Mouse (Mus musculus) hindbrain, embryonic 10.5 days (tissue): ENCODE measurements around the gene Synrg. TPM values are rescaled to one million over a fixed set of nuclear protein-coding genes. Genes with fewer than 3 reads are reported as not detected.

Experiments used
- DNase-seq: peaks from one replicate; pipeline ENCODE4 v3.0.0-alpha.2; 2017; ENCODE audit warnings: low spot score
- H3K27ac ChIP-seq: fragments of 300-500 bp; sonication (generic); 2 replicates; pipeline ENCODE4 v1.5.1; 2016; ENCODE audit warnings: mild to moderate bottlenecking, moderate library complexity
- H3K27me3 ChIP-seq: fragments of 300-500 bp; sonication (generic); 2 replicates; pipeline ENCODE4 v1.6.1; 2016; ENCODE audit warnings: mild to moderate bottlenecking; ENCODE audit not compliant: poor library complexity, insufficient read depth, severe bottlenecking
- H3K36me3 ChIP-seq: fragments of 300-500 bp; sonication (generic); 2 replicates; pipeline ENCODE4 v1.6.1; 2016; ENCODE audit warnings: mild to moderate bottlenecking, moderate library complexity
- H3K4me1 ChIP-seq: fragments of 300-500 bp; sonication (generic); replicated peaks from 2 replicates; pipeline ENCODE4 v1.6.1; 2016; ENCODE audit warnings: mild to moderate bottlenecking
- H3K4me3 ChIP-seq: fragments of 300-500 bp; sonication (generic); 2 replicates; pipeline ENCODE4 v1.5.1; 2016; ENCODE audit warnings: mild to moderate bottlenecking, moderate library complexity
- H3K9me3 ChIP-seq: fragments of 300-500 bp; sonication (generic); 2 replicates; pipeline ENCODE4 v1.6.1; 2016; ENCODE audit warnings: mild to moderate bottlenecking, moderate library complexity
- WGBS: fragments of 180-500 bp; shearing (Covaris S2); methylation state at CpG from one replicate; pipeline ENCODE4 v1.1.7; 2016; 5-methylcytosine and 5-hydroxymethylcytosine counted together
- polyA plus RNA-seq: library from polyadenylated mRNA; unstranded; fragments of >200 nt; fragmentation: Nextera tagmentation; extraction: Ambion mirVana; gene quantifications from 2 replicates; pipeline ENCODE4 v1.2.1, GENCODE M21; 2016

Gene Synrg
- polyA plus RNA-seq, 1 experiment from 2014 or later: 15.9 TPM

DNA sequence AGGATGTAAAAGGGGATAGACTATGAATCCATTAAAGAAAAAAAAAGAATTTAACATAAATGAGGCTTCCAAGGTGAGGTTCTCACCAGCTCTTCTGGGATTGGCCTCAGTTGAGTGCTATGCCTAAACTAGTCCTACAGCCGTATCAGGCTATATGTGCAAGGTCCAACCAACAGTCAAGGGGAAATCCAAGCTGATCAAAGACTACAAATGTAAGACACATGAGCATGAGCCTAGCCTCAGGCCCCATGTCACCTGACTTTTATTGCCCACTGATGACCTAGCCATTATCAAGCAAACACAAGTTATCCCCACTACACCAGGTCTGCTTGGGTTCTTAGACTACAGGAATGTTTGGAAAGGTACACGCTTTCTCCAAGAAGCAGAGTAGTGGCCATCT is 95.6 kb downstream of the Synrg start:
- no peak overlapping the region for H3K27ac ChIP-seq
- no peaks in the 10 kb centered on the region for H3K4me1 ChIP-seq
- H3K36me3 ChIP-seq: no peaks in the 10 kb centered on the region
- H3K9me3 ChIP-seq: 0 out of 2 replicates have a peak, but pooled peaks cover 7% of the 10 kb centered on the region
- no peak for DNase-seq
- WGBS: 94% methylated on average over 2 of the region's 2 CpGs
- H3K4me3 ChIP-seq: no peak overlapping the region
- 0 out of 2 replicates have a peak, but pooled peaks cover 6% of the 10 kb centered on the region for H3K27me3 ChIP-seq

DNA sequence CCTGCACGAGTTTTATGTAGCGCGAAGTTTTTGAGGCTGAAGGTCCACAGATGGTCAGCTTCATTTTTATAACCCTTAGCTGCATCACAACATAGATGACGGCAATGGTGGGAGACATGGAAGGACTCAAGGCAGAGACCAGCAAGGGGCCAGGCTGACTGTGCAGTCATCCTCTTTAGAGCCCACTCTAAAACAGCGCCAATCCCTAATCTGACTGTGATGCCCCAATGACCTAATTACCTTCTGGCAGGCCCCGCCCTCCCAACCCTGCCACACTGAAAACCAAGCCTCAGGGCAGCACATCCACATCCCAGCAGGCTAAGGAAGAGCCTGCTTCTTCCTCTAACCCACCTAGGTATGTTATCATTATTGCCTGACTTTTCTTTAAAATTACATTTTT is 96.4 kb downstream of the Synrg start:
- H3K27me3 ChIP-seq: peaks cover 9% of the 10 kb centered on the region; the same call in 1 of the 2 replicates
- no peak for DNase-seq
- H3K9me3 ChIP-seq: 0 out of 2 replicates have a peak, but pooled peaks cover 4% of the 10 kb centered on the region
- no peaks in the 10 kb centered on the region for H3K4me1 ChIP-seq
- H3K36me3 ChIP-seq: no peaks in the 10 kb centered on the region
- no peak overlapping the region for H3K4me3 ChIP-seq
- H3K27ac ChIP-seq: no peak overlapping the region
- WGBS: 87% methylated on average over 6 of the region's 6 CpGs

DNA sequence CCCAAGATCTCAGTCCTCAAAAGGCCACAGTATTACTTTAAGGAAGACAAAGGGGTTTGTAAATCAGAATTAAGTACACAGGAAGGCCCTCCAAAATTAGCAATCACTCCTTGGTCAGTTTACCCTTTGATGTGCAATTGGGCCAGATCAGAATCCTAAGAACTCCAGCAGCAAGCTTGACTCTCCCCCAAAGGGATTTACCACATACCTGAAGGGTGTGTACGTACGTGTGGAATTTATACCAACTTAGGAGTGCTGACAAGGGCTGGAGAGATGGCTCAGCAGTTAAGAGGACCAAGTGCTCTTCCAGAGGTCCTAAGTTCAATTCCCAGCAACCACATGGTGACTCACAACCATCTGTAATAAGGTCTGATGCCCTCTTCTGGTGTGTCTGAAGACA is 97.7 kb downstream of the Synrg start:
- Histone ChIP-seq H3K4me1 (peaks cover 12% of the 10 kb centered on the region), H3K27me3 (peaks cover 22% of the 10 kb centered on the region), H3K9me3 (no peaks in the 10 kb centered on the region), H3K4me3 (no peak overlapping the region), H3K36me3 (no peaks in the 10 kb centered on the region), H3K27ac (no peak overlapping the region)
- 88% methylated on average over 2 of the region's 2 CpGs for WGBS
- no peak for DNase-seq

DNA sequence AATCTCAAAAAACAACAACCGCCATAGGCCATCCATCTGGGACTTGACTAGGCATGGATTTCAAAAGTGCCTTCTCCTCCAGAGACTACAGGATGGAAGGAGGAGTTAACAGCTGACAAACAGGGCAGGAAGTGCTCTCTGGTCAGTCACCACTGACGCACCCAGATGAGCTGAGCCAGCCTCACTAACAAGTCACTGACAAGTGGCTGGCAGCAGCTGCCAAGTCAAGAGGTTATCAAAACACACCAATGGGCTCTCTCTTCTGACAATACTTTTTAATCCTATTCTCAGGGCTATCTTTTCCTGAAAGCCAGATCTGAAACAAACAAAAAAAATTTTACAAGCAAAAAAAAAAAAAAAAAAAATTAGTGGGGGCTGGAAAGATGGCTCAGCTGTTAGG is 98.6 kb downstream of the Synrg start:
- Histone ChIP-seq H3K36me3 (no peaks in the 10 kb centered on the region), H3K27ac (no peak overlapping the region), H3K4me3 (no peak overlapping the region), H3K9me3 (no peaks in the 10 kb centered on the region), H3K4me1 (peaks cover 21% of the 10 kb centered on the region), H3K27me3 (peaks cover 31% of the 10 kb centered on the region)
- no peak for DNase-seq
- WGBS: 64% methylated on average over 2 of the region's 2 CpGs

DNA sequence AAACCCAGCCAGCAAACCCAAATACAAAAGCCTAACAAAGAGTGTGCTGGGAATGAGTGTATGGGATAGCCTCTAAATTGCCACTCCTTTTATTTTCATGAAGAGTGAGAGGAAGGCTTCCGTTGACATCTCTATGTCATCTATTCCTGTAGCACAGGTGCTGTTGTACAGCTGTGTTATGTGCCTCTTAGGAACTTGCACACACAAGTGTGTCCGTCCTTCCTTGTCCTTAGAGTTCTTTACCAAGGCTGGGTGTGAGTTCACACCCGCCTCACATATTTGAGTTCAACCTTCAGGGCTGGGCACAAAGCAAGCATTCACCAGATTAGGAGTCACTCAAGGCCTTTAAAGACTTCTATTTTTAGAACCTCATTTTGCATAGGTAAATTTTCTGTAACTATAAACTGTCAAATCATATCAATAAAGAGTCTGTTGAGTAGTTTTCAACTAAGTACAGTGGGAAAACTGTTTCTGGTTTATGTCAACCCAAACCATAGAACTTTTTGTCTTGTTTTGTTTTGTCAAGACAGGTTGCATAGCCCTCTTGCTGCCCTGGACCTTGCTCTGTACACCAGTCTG is 99.5 kb downstream of the Synrg start:
- no peak for DNase-seq
- H3K27me3 ChIP-seq: peaks cover 40% of the 10 kb centered on the region
- H3K4me3 ChIP-seq: no peak overlapping the region
- H3K27ac ChIP-seq: no peak overlapping the region
- peaks cover 30% of the 10 kb centered on the region for H3K4me1 ChIP-seq
- H3K36me3 ChIP-seq: no peaks in the 10 kb centered on the region
- no peaks in the 10 kb centered on the region for H3K9me3 ChIP-seq
- 90% methylated on average over 3 of the region's 3 CpGs for WGBS

DNA sequence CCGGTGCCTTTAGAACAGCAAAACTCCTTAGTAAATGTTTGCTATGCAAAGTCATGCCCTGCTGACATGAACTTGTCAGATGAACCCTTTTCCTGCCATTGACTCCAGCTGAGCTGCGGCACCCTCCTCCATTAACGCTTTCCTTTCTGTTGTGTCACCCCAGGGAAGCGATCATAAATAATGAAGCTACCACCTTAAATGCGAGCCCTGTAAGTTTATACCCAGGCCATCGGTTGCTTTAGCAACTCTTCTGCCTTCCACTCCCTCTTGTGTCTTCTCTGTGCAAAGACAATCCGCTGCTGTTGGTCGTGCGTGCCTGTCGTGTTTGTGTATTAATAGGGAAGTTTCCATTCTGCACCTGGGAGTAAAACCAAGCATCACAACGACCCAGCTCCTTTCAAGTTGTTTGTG is 101.8 kb downstream of the Synrg start:
- H3K4me3 ChIP-seq: peak overlapping the region; percentile 23
- H3K9me3 ChIP-seq: no peaks in the 10 kb centered on the region
- peak; percentile 23 for DNase-seq
- 6% methylated on average over 11 of the region's 11 CpGs for WGBS
- H3K27ac ChIP-seq: no peak overlapping the region
- peaks cover 34% of the 10 kb centered on the region for H3K4me1 ChIP-seq
- H3K27me3 ChIP-seq: peaks cover 57% of the 10 kb centered on the region
- H3K36me3 ChIP-seq: no peaks in the 10 kb centered on the region

DNA sequence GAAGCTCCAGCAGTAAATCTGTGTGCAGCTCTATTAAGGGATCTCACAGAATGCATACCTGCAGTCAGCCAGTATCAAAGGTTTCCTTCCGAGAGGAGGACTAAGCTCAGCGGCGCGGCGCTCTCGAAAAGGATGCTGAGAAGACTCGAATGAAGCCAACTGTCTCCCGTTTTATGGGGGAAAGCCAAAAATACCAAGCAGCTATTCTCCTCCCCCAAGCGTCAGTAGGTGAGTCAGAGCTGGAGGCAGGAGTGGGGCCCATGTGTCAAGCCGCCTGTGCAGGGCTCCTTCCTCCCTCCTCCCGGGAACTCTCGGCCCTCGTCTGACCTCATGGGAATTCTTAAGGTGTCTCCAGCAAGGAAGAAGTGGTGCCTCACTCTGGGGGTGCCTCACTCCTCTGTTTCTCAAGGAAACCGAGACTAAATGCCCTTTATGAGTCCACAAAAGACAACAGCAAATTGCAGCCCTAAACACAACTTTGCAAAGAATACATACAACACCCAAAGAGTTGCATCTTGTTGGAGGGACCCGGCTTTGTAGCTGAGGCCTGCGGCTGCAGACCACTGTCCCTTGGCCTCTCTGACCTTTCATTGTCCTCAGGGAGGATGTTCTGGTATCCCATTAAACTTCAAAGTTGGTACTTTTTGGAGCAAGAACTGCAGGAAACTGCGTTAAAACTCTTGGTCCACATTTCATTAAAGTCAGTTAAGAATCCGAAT is 102.9 kb downstream of the Synrg start:
- peaks cover 57% of the 10 kb centered on the region for H3K27me3 ChIP-seq
- peak overlapping the region; percentile 72 for H3K4me3 ChIP-seq
- 6% methylated on average over 18 of the region's 18 CpGs for WGBS
- no peak overlapping the region for H3K27ac ChIP-seq
- peak; percentile 28 for DNase-seq
- no peaks in the 10 kb centered on the region for H3K36me3 ChIP-seq
- H3K9me3 ChIP-seq: no peaks in the 10 kb centered on the region
- peaks cover 34% of the 10 kb centered on the region for H3K4me1 ChIP-seq

DNA sequence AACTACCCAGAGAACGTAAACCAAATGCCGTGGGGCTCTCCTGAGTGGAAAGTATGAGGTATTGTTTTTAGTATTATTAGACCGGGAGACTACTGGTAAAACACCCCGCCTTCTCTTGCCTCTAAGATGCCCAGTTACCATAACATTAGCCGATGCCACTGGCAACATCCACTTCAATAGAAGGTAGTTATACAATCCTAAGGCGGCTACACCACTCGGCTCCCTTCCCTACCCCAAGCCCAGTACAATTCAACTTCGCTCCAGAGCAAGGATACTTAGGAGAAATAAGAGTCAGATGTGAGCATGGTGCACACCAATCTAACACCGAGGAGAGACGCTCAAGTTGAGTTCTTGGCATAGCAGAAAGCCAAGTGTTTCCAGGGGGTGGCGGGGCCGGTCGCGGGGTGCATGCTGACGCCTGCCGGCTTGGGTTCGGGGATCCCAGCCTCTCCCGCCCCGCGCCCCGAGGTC is 103.5 kb downstream of the Synrg start:
- peaks cover 34% of the 10 kb centered on the region for H3K4me1 ChIP-seq
- H3K27me3 ChIP-seq: peaks cover 57% of the 10 kb centered on the region
- peak overlapping the region; percentile 72 for H3K4me3 ChIP-seq
- WGBS: 3% methylated on average over 21 of the region's 21 CpGs
- DNase-seq: peak; percentile 63
- peak overlapping the region; percentile 86 for H3K27ac ChIP-seq
- H3K36me3 ChIP-seq: no peaks in the 10 kb centered on the region
- no peaks in the 10 kb centered on the region for H3K9me3 ChIP-seq

DNA sequence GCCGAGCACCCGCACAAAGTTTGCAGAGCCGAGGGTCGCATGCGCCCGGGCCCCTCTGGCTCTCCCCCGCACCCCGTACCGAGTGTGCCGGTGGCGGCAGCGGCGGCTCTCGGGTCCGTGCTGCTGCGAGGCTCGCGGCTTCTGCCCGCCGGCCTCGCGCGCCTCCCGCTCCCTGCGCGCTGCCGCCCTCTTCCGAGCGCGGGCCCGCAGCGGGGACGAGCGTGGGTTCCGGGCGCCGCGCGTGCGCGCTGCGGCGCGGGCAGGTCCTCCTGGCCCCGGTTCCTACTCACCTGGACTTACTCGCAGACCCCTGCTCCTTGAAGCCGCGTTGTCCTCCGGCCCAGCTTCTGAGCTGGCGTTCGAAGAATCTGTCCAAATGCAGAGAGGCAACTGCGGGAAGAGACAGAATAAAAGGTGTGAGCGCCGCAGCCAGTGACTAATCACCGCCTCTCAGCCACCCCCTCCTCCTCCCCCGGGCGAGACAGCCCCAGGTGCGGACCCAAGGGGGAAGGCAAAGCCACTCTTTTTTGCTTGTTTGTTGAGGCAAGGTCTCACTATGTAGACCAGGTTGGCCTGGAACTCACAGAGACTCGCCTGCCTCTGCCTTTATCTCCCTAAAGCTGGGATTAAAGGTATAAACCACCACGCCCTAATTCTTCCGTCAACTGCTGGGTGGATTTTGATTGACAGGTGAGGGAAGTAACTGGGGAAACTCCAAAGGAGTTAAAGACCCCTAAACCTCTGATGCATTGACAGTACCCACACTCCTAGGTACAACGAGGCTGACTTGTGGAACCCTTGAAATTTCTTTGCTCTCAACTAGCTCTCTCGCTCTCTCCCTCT is 104.2 kb downstream of the Synrg start:
- no peaks in the 10 kb centered on the region for H3K9me3 ChIP-seq
- H3K36me3 ChIP-seq: no peaks in the 10 kb centered on the region
- H3K27ac ChIP-seq: peak overlapping the region; percentile 86
- H3K4me1 ChIP-seq: peaks cover 40% of the 10 kb centered on the region
- DNase-seq: peak; percentile 57
- peak overlapping the region; percentile 72 for H3K4me3 ChIP-seq
- 3% methylated on average over 63 of the region's 63 CpGs for WGBS
- peaks cover 57% of the 10 kb centered on the region for H3K27me3 ChIP-seq

DNA sequence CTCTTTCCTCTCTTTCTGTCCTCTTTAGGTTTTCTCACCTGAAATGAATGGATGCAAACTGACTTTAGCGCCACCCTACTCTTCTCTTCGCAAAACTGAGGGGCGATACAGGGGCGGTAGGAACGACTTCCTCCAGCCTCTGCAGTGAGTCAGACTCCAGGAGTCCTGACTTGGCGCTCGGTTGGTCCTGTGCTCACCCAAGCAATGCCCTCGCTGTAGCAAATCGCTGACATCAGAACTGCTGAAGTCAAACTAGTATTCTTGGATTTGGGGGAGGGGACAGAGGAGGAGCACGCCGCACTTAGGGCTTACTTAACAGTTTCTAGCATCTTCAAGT is 104.8 kb downstream of the Synrg start, which contains the start of gene Dusp14:
Dusp14 (minus strand) TSS at position 228 of the 337 bp plus-strand sequence.
- Histone ChIP-seq H3K36me3 (no peaks in the 10 kb centered on the region), H3K4me1 (peaks cover 41% of the 10 kb centered on the region), H3K4me3 (peak within 1 kb of the TSS; percentile 72), H3K9me3 (no peaks in the 10 kb centered on the region), H3K27ac (peak within 1 kb of the TSS; percentile 86), H3K27me3 (peaks cover 56% of the 10 kb centered on the region)
- 9% methylated on average over 11 of the region's 11 CpGs for WGBS
- no peak for DNase-seq

DNA sequence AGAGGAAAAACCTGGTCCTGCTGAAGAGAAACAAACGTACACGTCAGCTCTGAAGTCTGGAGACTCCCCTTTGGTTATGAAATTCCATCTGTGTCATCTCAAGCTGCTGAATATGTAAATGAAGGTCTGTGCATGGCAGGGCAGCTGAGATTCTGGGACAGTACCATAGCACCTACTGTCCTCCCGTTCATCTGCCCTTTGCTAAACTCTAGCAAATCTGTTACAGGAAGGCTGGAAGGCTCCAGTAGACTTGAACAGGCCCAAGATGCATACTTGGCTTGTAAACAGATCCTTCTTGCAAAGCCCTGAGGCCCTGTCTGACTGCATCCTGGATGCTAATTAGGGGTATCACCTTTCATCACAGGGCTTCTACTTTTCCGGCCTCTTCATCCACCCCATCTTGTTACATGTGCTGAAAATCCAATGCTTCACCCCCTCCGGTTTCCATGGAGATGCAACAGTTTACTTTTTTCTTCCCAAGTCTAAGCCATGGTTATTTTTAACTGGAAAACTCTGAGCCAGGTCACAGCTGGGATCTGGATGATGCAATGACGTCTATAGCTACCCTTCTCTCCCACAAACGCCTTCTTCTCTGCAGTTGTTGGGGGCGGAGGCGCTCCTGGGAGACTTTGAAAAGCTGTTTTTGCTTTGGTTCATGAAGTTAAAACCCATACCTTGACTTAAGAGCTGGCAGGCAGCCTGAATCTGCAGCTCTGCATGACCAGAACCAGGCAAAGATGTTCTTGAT is 108.8 kb downstream of the Synrg start:
- no peak overlapping the region for H3K27ac ChIP-seq
- H3K4me1 ChIP-seq: peaks cover 17% of the 10 kb centered on the region
- H3K9me3 ChIP-seq: no peaks in the 10 kb centered on the region
- peaks cover under 1% of the 10 kb centered on the region; the same call in 1 of the 2 replicates for H3K36me3 ChIP-seq
- no peak overlapping the region for H3K4me3 ChIP-seq
- WGBS: 60% methylated on average over 9 of the region's 9 CpGs
- peaks cover 23% of the 10 kb centered on the region for H3K27me3 ChIP-seq
- DNase-seq: no peak
